ENCODE assay signal across 18 mouse cellular contexts in the genomic region with DNA sequence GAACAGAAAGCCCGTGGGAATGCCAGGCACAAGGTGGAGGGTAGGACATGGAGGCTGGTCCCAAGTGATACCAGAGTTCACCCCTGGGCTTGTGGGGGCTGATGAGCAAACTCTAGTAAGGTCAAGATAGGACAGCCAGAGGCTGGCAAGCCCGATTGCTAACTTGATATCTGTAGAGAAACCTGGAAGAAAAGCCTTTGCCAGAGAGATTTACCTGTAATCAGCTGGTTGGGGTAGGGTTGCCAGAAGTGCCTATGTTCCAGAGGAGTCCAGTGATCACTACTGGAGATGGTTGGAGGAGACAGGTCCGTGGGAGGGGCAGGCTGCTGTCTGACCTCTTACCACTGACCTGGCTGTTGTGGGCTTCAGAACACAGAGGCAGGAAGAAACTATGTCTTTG.
A peak's percentile ranks its signal among the peaks of the same experiment; 100 is the strongest.
DNase-seq lines count a peak whose midpoint lies in the region; ATAC-seq and TF ChIP-seq lines count a peak whose summit lies in the region.
"Had no signal": no experiment of that assay in that cellular context is flagged by ENCODE, and none has a peak within 500 bp of the region (broad histone marks: within the 10 kb centered on the region; RNA-seq: fewer than 3 reads in every experiment).

No protein-coding gene starts in this region.

- no peak for TF ChIP-seq EP300 in lung, postnatal 0 days (IDR thresholded peaks at IDR 0.05)
- no peak for TF ChIP-seq EP300 in stomach, postnatal 0 days (optimal IDR thresholded peaks at IDR 0.05)

- no peak for TF ChIP-seq CTCF in gastrocnemius, adult 2 months (IDR thresholded peaks at IDR 0.05)
- TF ChIP-seq CTCF in layer of hippocampus, adult 2 months (conservative IDR thresholded peaks at IDR 0.05): no peak
- TF ChIP-seq CTCF in lung, postnatal 0 days (IDR thresholded peaks at IDR 0.05): no peak
- no peak for TF ChIP-seq CTCF in stomach, postnatal 0 days (IDR thresholded peaks at IDR 0.05; ENCODE audit: low read depth)

- H3K4me2 ChIP-seq in lung, postnatal 0 days (replicated peaks; ENCODE audit: low read depth, low read length): no peak overlapping the region
- no peak overlapping the region for H3K4me2 ChIP-seq in stomach, postnatal 0 days (replicated peaks; ENCODE audit: low read depth)
- no peak overlapping the region for H3K4me2 ChIP-seq in midbrain, embryonic 11.5 days
- H3K4me2 ChIP-seq: heart, embryonic 15.5 days had no signal

- DNase-seq in gastrocnemius, adult 2 months: peak; percentile 51
- DNase-seq in gastrocnemius, postnatal 10 days: no peak
- DNase-seq in layer of hippocampus, adult 2 months (ENCODE audit: low spot score in 2 of 2): no peak
- DNase-seq in layer of hippocampus, postnatal 25 days (ENCODE audit: extremely low spot score in 1 of 2, low spot score in 1 of 2): no peak
- DNase-seq in lung, postnatal 0 days (ENCODE audit: low spot score): no peak
- no peak for DNase-seq in lung, postnatal 36 days
- no peak for DNase-seq in stomach, postnatal 0 days (ENCODE audit: low spot score)
- DNase-seq in midbrain, embryonic 11.5 days (ENCODE audit: low spot score, missing footprints): no peak
- DNase-seq: cerebellum, adult 11-12 months; cerebellum, adult 9-10 months; cerebellum, postnatal 25 days; heart, adult 18-20 months; heart, postnatal 14 days had no signal

- no peak for ATAC-seq in lung, postnatal 0 days
- no peak for ATAC-seq in stomach, postnatal 0 days (ENCODE audit: low FRiP score, low TSS enrichment)
- ATAC-seq in midbrain, embryonic 11.5 days (ENCODE audit: low FRiP score): no peak
- ATAC-seq: hindbrain, embryonic 16.5 days; inflammation-experienced regulatory T-cells, adult 6 months had no signal

- intact Hi-C loops in gastrocnemius, adult 2 months (cut with DNase I): no loop called here

- no peak overlapping the region for H3K9ac ChIP-seq in lung, postnatal 0 days (replicated peaks; ENCODE audit: low read depth)
- H3K9ac ChIP-seq in stomach, postnatal 0 days (ENCODE audit: low read length): peak overlapping the region; percentile 18; the same call in 1 of the 2 replicates
- no peak overlapping the region for H3K9ac ChIP-seq in midbrain, embryonic 11.5 days (ENCODE audit: low read length)
- H3K9ac ChIP-seq: heart, embryonic 15.5 days had no signal

- H3K36me3 ChIP-seq in lung, postnatal 0 days (ENCODE audit: insufficient read depth, low read length): no peaks in the 10 kb centered on the region
- H3K36me3 ChIP-seq in stomach, postnatal 0 days (ENCODE audit: control insufficient read depth, insufficient read depth, low read length): 0 out of 2 replicates have a peak, but pooled peaks cover 2% of the 10 kb centered on the region
- no peaks in the 10 kb centered on the region for H3K36me3 ChIP-seq in midbrain, embryonic 11.5 days (ENCODE audit: control insufficient read depth, insufficient read depth, low read length)
- H3K36me3 ChIP-seq: forebrain, embryonic 10.5 days; heart, embryonic 10.5 days; heart, embryonic 15.5 days had no signal

- no peaks in the 10 kb centered on the region for H3K9me3 ChIP-seq in lung, postnatal 0 days (ENCODE audit: low read length)
- no peaks in the 10 kb centered on the region for H3K9me3 ChIP-seq in stomach, postnatal 0 days (ENCODE audit: control insufficient read depth, low read length)
- H3K9me3 ChIP-seq in midbrain, embryonic 11.5 days (ENCODE audit: control insufficient read depth, low read length): no peaks in the 10 kb centered on the region
- H3K9me3 ChIP-seq: forebrain, embryonic 10.5 days; heart, embryonic 10.5 days; heart, embryonic 15.5 days had no signal

- 68% methylated on average over 3 of the region's 3 CpGs for whole genome bisulfite sequencing in lung, postnatal 0 days
- 34% methylated on average over 3 of the region's 3 CpGs for WGBS in stomach, postnatal 0 days
- 78% methylated on average over 3 of the region's 3 CpGs for WGBS in midbrain, embryonic 11.5 days

- H3K4me1 ChIP-seq in lung, postnatal 0 days (ENCODE audit: insufficient read depth, low read depth, low read length): peaks cover 20% of the 10 kb centered on the region
- H3K4me1 ChIP-seq in stomach, postnatal 0 days (replicated peaks; ENCODE audit: control insufficient read depth, insufficient read depth): peaks cover 18% of the 10 kb centered on the region
- H3K4me1 ChIP-seq in midbrain, embryonic 11.5 days (ENCODE audit: control insufficient read depth, insufficient read depth, low read length): no peaks in the 10 kb centered on the region

- H3K27ac ChIP-seq in gastrocnemius, adult 2 months: peak overlapping the region; percentile 90
- peak overlapping the region; percentile 23; the same call in 1 of the 2 replicates for H3K27ac ChIP-seq in layer of hippocampus, adult 2 months
- H3K27ac ChIP-seq in lung, postnatal 0 days (ENCODE audit: low read length): peak overlapping the region; percentile 14; the same call in 1 of the 2 replicates
- H3K27ac ChIP-seq in stomach, postnatal 0 days (replicated peaks): peak overlapping the region; percentile 63; the same call in 1 of the 2 replicates
- H3K27ac ChIP-seq in midbrain, embryonic 11.5 days (ENCODE audit: low read depth, low read length): no peak overlapping the region
- H3K27ac ChIP-seq: forebrain, embryonic 10.5 days; heart, embryonic 10.5 days; heart, embryonic 15.5 days had no signal

- peak overlapping the region; percentile 47 for H3K4me3 ChIP-seq in gastrocnemius, adult 2 months
- no peak overlapping the region for H3K4me3 ChIP-seq in layer of hippocampus, adult 2 months
- no peak overlapping the region for H3K4me3 ChIP-seq in lung, postnatal 0 days (ENCODE audit: low read depth, low read length)
- H3K4me3 ChIP-seq in stomach, postnatal 0 days (ENCODE audit: low read depth, low read length): no peak overlapping the region
- H3K4me3 ChIP-seq in midbrain, embryonic 11.5 days (ENCODE audit: low read depth, low read length): no peak overlapping the region
- H3K4me3 ChIP-seq: forebrain, embryonic 10.5 days; heart, embryonic 10.5 days; heart, embryonic 15.5 days had no signal

- no peaks in the 10 kb centered on the region for H3K27me3 ChIP-seq in lung, postnatal 0 days (replicated peaks; ENCODE audit: insufficient read depth, low read length)
- H3K27me3 ChIP-seq in stomach, postnatal 0 days (ENCODE audit: control insufficient read depth, insufficient read depth, low read length): no peaks in the 10 kb centered on the region
- H3K27me3 ChIP-seq in midbrain, embryonic 11.5 days (ENCODE audit: control insufficient read depth, insufficient read depth, low read length): peaks cover 15% of the 10 kb centered on the region
